Mouse (Mus musculus): ENCODE results near the gene March10.

March10 gene

DNA sequence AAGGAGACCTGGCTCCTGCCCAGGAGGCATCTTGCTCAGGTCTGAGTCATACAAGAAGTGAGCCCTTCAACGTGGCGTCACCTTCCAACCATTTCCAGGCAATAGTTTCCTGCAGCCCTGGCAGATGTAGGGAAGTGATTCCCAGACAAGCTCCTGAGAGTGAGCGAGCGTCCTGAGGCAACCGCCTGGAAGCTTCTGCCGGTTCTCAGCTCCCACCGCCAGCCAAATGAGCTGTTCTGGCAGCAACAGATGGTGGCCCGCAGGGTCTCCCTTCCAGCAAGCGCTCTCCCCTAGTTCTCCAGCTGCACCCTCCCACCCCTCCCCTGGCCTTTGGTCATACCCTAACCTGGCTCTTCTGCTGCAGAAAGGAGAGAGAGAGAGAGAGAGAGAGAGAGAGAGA lies 54.2 kb downstream of the March10 start:
- DNase-seq (ENCODE audit: low read depth) = no peak

DNA sequence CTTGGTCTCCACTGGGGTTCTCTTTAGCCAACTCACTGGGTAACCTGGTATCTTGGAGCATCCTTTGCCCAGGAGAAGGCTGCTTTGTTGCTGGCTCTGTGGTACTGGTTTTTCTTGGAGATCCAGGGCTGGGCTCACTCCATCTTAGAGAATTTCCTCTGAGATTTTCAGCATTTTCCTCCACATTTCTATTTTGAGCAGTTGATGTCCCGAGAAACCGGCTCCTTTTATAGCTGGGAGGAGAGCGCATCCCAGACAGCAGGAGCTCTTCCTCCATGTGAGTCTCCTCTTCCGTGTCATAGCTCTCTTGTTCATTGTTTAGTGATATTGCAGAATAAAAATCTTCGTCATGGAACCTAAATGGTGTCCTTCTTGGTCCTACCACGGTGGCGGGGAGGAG lies 66.2 kb downstream of the March10 start:
- DNase-seq (ENCODE audit: low read depth) = no peak

DNA sequence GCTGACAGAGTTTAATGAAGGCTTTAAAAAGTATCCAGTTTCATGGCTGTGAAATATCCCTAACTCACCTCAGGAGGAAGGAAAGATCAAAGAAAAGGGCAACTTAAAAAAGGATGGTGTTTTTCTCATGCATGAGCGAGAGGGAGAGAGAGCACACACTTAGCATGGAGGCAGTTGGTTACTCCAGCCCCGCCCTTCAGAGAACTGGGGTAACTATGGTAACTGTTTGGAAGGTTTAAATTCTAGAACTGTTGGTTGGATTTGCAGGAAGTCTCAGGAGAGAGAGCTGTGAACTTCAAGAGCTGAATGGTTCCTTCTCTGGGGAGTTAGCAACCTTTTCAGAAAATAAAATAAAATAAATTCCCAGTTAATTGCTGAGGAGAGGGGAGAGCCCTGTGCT lies 67.9 kb downstream of the March10 start:
- no peak for DNase-seq (ENCODE audit: low read depth)

DNA sequence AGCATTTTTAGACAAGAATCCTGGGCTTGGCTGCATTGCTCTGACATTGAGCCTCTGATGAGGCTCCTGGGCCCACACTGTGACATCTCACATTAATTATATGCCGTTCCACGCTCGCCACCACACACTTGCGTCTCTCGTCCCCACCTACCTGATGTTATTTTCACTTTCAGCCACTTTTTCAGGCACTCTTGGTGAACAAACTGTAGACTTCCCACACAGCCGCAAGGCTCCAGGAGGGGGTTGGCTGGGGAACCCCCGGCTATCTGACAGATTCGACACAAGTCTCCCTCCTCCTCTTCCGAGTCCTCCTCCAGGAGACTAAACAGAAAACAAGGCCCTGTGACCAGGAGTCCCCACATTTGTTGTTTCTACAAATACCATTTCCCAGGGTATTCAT lies 71.3 kb downstream of the March10 start:
- DNase-seq (ENCODE audit: low read depth) = no peak

DNA sequence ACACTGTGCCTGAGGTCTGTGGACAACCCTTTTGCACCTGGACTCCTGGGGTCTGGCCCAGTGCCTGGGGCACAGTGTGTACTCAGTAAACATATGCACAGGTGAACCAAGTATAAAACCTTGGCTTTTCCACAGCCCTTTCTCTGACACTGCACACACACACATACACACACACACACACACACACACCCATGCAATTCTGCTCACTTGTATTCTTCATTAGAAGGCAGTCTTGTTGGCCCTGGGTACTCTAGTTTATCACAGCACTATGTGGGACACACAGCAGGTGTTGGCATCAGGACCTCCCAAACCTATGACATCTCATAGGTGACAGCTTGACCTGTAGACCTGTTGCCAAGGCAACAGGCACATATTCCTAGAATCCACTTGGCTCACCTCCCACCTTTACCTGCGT lies 80.7 kb downstream of the March10 start:
- DNase-seq (ENCODE audit: low read depth) = no peak

DNA sequence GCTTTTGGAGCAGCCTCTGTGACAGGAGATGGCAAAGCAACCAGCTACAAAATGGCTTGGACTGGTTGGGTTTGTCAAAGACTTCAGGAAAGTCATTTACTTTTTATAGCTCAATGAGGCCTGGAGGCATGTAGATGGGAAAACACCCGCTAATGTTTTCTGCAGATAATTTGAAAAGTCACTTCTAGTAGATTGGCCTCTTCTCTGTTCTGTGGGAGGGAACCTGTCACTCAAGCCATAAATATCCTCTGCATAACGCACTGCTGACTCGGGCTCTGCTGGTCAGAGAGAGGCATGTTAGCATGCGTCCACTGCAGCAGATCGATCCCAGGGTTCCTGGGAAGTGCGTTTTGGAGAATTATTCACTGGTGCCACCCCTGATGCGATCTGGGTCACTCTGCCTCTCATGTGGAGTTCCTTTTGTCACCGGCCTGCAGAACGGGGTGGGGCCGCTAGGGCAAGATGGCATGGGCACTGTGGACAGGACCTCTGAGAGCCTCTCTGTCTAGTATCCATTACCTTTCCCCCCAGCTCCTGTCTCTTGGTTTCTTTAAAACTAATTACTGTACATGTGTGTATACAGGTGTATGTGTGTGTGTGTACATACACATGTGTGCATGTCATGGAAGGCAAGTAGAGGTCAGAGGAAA lies 81.9 kb downstream of the March10 start:
- DNase-seq (ENCODE audit: low read depth) = no peak

DNA sequence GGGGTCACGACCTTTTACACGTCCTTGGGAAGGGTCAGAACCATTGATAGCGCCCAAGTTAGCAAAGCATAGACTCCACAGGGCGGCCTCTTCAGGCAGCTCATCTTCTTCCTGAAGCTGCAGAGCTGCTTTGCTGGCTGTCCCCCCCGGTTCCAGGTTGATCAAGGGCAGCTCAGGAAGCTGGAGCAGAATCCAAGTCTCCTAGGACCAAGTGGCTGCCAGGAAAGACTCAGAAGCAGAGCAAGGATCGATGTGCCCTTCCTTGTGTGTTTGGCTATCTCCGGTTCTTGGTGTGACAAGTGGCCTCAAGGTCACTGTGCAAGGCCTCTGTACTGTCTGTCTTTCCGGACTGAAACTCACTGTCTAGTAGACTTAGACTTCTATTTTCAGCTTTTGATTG lies 82.7 kb downstream of the March10 start:
- no peak for DNase-seq (ENCODE audit: low read depth)

DNA sequence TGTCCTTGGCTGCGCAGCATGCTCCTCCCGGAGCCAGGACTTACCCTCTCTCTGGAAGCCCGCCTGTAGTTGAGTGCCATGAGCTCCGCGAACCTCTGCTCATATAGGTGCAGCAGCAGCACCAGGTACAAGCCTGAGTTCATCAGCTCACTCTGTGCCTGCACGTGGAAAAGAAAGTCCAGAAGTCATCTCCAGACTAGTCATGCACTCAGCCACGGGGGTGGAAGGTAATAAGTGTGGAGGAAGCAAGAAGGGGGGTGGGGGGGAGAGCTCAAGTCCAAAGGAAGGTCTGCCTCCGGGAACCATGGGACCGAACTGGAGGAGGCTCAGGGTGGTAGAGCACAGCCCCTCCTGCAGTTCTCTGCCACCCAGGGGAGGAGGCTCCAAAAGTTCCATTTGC lies 84.7 kb downstream of the March10 start:
- no peak for DNase-seq (ENCODE audit: low read depth)

DNA sequence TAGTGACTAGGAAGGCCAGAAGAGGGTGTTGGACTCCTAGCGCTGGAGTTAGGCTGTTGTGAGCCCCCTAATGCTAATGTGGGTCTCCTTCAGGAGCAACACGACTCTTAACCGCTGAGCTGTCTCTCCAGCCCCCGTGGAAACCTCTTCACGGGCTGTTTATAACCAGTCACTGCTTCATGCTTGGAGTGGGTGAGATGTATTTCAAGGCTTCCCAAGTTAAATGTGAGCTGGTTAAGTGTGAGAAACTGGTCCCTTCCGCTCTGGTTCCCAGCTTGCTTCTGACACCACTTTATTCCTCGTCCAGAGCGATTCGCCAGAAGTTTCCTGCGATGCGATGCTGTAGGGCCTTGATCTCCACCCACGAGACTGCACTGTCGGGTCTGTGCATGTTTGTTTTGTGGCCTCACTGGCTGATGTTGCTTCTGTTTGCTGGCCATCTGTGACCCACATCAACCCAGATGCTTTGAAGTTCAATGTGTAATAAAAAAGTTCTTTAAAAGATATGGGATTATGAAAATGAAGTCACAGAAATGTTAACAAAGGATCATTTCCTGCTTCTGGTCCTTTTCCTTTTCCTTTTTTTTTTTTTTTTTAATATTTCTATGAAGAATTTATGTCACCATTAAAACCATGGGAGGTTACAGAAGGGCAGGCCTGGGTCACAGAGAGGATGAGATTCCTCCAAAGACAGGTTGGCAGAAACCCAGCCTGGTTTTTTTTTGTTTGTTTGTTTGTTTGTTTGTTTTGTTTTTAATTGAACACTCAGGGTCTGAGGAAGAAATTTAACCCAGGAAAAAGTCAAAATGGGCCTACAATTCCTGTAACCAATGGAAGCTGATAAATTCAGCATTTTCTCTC lies 86.8 kb downstream of the March10 start:
- no peak for DNase-seq (ENCODE audit: low read depth)

- DNase-seq (ENCODE audit: low read depth) = no peak
Measured at GRCm38 (mm10) chr11:105368833-105369232, 87.7 kb downstream of the March10 start.

GRCm38 (mm10) chr11:105367163-105367562 lies 89.4 kb downstream of the March10 start:
- no peak for DNase-seq (ENCODE audit: low read depth)

GRCm38 (mm10) chr11:105366051-105366450 lies 90.5 kb downstream of the March10 start:
- DNase-seq (ENCODE audit: low read depth) = no peak

DNA sequence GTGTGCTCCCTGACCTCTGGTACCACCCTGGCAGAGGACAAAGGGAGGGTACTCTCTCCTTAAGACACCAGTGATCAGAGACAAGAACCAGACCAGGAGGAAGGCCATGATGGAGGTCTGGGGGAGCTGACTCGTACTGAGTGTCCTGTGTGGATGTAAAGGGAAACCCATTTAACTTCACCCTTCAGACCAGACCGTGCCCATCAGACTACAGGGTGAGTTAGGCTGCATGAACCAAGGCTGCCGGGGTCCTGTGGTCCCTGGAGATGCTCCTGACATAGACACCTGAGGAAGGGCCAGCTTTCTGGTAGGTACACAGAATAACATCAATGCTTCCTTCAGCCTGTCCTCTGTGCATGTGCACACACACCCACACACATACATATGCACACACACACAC lies 90.9 kb downstream of the March10 start:
- no peak for DNase-seq (ENCODE audit: low read depth)

DNA sequence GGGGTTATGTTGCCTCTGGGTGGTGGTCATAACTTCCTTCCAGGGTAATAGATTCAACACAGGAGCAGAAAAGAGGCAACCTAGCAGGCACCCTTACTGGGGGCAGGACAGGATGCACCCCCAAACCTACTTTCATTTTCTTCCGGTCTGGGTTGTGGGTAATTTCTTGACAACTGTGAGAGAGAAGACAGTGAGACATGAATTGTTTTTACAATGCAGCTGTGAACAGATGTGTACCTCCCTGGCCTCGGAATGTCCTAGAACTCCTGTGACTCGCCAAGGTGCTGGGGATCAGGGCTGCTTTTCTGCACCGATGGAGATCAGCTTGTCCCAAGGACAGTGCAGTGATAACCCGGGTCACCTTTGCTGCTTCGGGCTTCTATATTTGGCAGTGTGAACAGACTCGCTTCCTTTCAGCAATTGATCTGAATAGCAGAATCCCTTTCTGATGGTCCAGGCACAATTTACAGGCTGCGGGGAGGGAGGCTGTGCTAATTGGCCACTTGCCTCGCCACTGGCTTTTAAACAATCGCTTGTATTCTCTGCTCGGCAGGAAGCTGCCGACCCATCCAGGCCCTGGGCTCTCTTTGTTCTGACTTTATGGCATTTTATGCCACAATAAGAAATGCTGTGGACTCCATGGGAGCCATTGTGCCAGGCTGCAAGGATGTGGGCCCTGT lies 92.0 kb downstream of the March10 start:
- DNase-seq (ENCODE audit: low read depth) = no peak

DNA sequence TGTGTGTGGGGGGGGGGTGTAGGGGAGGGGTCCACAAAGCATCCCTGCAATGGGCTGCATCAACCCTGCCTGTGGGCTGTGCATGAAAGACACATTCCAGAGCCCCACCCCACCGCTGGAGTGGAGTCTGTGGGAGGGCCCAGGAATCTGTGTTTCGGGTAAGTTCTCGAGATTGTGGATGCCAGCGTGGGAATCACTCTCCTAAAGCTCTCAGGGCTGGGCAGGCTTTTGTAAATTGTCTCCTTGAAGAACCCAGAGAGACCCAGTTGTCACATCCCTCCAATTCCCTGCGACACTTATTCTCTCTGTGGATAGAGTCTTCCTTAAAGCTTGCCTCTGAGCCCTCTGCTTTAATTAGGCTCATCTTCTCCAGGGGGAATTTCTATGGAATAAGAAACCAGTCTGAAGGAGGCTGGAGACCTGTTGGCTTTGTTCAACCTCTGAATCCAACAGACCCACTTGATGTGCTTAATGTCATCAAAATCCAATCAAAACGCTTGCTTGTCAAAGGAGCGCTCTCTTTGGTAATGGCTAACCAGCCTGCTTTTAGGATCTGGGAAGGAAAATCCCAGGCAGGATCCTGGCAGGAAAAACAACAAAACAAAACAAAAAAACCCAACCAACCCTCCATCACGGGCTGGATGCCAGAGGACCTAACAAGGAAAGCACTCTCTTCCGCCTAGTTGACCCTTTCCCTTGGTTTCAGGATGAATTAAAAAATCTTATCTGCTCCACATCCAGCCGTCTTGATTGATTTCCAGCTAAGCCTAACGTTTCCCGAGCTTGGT lies 92.7 kb downstream of the March10 start:
- no peak for DNase-seq (ENCODE audit: low read depth)

DNA sequence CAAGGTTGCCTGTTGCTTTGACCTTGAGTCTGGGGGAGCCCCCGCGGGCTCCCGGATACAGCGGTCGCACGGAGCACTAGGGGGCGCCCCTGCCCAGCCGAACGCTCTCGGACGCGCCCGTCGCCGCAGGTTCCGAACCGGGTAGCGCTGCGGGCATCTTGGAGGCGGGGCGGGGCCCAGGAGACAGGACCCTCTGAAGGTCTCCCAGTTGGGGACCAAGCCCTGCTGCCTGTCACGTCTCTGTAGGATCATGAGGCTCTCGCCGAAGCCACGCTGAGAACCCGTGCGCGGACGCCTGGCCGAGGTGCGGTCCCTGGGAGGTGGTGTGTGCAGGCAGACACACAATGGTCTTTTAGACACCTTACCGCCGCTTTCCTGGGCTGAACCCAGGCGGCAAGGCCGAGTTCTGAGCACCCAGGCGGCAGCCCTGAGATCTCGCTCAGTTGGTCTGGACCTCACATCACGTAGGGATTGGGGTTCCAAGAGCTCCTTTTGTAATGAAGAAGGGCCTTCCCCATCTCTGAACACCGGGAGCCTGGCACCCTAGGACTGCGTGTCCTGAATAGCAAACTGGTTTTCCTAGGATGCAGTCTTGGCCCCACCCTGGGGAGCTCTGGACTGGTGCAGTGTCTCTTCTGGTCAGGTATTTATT lies 93.5 kb downstream of the March10 start:
- no peak for DNase-seq (ENCODE audit: low read depth)

- DNase-seq (ENCODE audit: low read depth) = no peak
Measured at GRCm38 (mm10) chr11:105362041-105362765, 94.3 kb downstream of the March10 start.

- DNase-seq (ENCODE audit: low read depth) = no peak
Measured at GRCm38 (mm10) chr11:105356301-105356700, 100.2 kb downstream of the March10 start.

DNA sequence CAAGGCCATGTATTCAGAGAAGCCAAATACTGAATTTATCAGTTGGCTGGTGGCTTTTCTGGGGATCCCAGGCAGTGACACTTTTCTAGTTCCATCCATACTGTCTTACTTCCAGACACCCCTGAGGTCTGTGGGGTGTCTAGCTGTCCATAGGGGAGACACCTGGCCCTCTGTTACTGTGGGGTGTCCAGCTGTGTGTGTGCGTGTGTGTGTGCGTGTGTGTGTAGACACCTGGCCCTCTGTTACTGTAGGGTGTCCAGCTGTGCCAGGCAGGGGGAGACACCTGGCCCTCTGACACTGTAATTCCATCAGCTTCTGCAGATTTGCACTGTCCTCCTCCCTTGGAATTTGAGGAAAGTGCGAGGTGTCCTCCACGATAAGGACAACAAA lies 102.6 kb downstream of the March10 start:
- DNase-seq (ENCODE audit: low read depth) = no peak

GRCm38 (mm10) chr11:105352954-105353890 lies 103.3 kb downstream of the March10 start:
- DNase-seq (ENCODE audit: low read depth) = peak; percentile 44
